Mouse (Mus musculus): Measurements from ENCODE around the gene Tmprss2.

Gene Tmprss2

GRCm38 (mm10) chr16:97610939-97611338 is at the start of gene Tmprss2:
Gene Tmprss2 (minus strand): TSS chr16:97611195.
- no peak for DNase-seq (ENCODE audit: low read depth, low spot score)

GRCm38 (mm10) chr16:97659225-97659658 is 48.2 kb upstream of the Tmprss2 start:
- no peak for DNase-seq (ENCODE audit: low read depth, low spot score)

GRCm38 (mm10) chr16:97658481-97658880 is 47.5 kb upstream of the Tmprss2 start:
- no peak for DNase-seq (ENCODE audit: low read depth, low spot score)

GRCm38 (mm10) chr16:97655800-97656199 is 44.8 kb upstream of the Tmprss2 start:
- DNase-seq (ENCODE audit: low read depth, low spot score): no peak

- no peak for DNase-seq (ENCODE audit: low read depth, low spot score)
Observed at GRCm38 (mm10) chr16:97649522-97650188, 38.7 kb upstream of the Tmprss2 start.

GRCm38 (mm10) chr16:97644681-97645080 is 33.7 kb upstream of the Tmprss2 start:
- no peak for DNase-seq (ENCODE audit: low read depth, low spot score)

GRCm38 (mm10) chr16:97639630-97640029 is 28.6 kb upstream of the Tmprss2 start:
- no peak for DNase-seq (ENCODE audit: low read depth, low spot score)

- DNase-seq (ENCODE audit: low read depth, low spot score): no peak
Observed at GRCm38 (mm10) chr16:97632880-97633484, 22.0 kb upstream of the Tmprss2 start.

GRCm38 (mm10) chr16:97623166-97623565 is 12.2 kb upstream of the Tmprss2 start:
- DNase-seq (ENCODE audit: low read depth, low spot score): no peak

- DNase-seq (ENCODE audit: low read depth, low spot score): no peak
Observed at GRCm38 (mm10) chr16:97622383-97622889, 11.4 kb upstream of the Tmprss2 start.

- no peak for DNase-seq (ENCODE audit: low read depth, low spot score)
Observed at GRCm38 (mm10) chr16:97618285-97618684, 7.3 kb upstream of the Tmprss2 start.

- DNase-seq (ENCODE audit: low read depth, low spot score): no peak
Observed at GRCm38 (mm10) chr16:97612009-97612408, 1.0 kb upstream of the Tmprss2 start.

GRCm38 (mm10) chr16:97610246-97610645 is 749 bp downstream of the Tmprss2 start:
- no peak for DNase-seq (ENCODE audit: low read depth, low spot score)

GRCm38 (mm10) chr16:97609676-97610075 is 1.3 kb downstream of the Tmprss2 start:
- DNase-seq (ENCODE audit: low read depth, low spot score): no peak

GRCm38 (mm10) chr16:97607956-97608355 is 3.0 kb downstream of the Tmprss2 start:
- DNase-seq (ENCODE audit: low read depth, low spot score): no peak

- DNase-seq (ENCODE audit: low read depth, low spot score): no peak
Observed at GRCm38 (mm10) chr16:97606829-97607228, 4.2 kb downstream of the Tmprss2 start.

- no peak for DNase-seq (ENCODE audit: low read depth, low spot score)
Observed at GRCm38 (mm10) chr16:97605957-97606721, 4.9 kb downstream of the Tmprss2 start.

GRCm38 (mm10) chr16:97602256-97602655 is 8.7 kb downstream of the Tmprss2 start:
- no peak for DNase-seq (ENCODE audit: low read depth, low spot score)

GRCm38 (mm10) chr16:97600591-97600990 is 10.4 kb downstream of the Tmprss2 start:
- no peak for DNase-seq (ENCODE audit: low read depth, low spot score)

GRCm38 (mm10) chr16:97598046-97598445 is 12.9 kb downstream of the Tmprss2 start:
- no peak for DNase-seq (ENCODE audit: low read depth, low spot score)

GRCm38 (mm10) chr16:97593816-97594509 is 17.0 kb downstream of the Tmprss2 start:
- no peak for DNase-seq (ENCODE audit: low read depth, low spot score)

- peak; percentile 69 for DNase-seq (ENCODE audit: low read depth, low spot score)
Observed at GRCm38 (mm10) chr16:97593057-97593456, 17.9 kb downstream of the Tmprss2 start.
